Mouse (Mus musculus) kidney, adult 9 months (tissue): Measurements from ENCODE around the gene Poldip2.

ENCODE experiments used
- DNase-seq: peaks from one replicate; pipeline ENCODE4 v3.0.0; 2022

Gene Poldip2

DNA sequence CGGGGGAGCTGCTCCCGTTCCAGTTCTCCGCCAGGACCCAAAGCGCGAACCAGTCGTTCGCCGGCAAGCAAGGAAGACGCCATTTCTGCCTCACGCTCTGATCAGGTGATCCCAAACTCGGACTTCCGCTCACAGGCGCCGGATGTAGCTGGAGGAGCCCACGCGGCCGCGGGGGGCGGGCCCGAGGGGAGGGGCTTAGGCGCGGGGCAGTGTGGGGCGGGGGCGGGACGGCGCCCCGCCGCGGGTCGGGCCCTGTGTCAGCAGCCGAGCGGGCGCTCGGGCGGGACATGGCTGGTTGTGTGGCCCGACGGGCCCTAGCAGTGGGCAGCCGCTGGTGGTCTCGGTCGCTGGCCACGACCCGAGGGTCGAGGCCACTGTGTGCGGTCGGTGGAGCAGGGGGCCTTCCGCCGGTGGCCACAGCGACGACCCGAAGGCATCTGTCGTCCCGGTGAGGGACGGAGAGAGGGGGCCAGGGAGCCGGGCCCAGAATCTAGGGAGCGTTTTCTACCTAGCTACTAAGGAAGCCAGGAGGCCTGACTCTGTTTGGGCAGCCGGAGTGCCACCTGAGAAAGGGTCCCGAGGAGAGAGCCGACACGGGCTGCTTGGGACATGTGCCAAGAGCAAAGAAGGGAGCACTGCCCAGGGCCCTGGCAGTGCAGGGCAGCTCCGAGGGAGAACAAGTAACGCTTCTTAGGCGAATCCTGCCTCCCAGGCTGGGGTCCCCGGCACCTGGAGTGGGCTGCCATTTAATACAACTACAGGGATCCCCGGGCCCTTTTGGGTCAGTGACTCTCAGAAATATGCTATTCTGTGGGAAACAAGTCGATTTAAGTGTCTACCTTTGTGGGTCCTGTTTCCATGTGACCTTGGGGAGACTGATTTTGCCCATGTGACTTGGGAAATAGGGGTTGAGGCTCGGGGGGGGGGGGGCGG lies at the start of gene Poldip2, which contains the start of gene Tmem199:
Poldip2 (plus strand) TSS at position 169 of the 933 bp plus-strand sequence.
Tmem199 (minus strand) TSS at position 148 of the 933 bp plus-strand sequence.
- DNase-seq: peak; percentile 88

DNA sequence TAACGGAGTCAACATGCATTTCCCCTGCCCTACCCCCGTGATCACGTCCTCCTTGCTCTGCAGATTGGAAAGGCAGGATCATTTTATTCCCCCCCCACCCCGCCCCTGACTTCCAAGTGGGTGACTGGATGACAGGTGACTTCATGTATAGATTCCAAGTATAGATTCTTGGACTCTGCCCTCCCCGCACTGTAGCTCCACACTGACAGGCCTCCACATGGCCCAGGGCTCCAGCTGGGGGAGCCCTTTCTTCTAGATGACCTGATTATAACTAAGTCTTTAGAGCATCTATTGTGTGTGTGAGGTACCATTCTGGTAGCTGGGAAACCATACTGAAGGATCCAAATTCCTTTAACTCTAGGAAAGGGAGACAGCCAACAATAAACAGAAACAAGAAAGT lies 49.3 kb upstream of the Poldip2 start:
- no peak for DNase-seq

DNA sequence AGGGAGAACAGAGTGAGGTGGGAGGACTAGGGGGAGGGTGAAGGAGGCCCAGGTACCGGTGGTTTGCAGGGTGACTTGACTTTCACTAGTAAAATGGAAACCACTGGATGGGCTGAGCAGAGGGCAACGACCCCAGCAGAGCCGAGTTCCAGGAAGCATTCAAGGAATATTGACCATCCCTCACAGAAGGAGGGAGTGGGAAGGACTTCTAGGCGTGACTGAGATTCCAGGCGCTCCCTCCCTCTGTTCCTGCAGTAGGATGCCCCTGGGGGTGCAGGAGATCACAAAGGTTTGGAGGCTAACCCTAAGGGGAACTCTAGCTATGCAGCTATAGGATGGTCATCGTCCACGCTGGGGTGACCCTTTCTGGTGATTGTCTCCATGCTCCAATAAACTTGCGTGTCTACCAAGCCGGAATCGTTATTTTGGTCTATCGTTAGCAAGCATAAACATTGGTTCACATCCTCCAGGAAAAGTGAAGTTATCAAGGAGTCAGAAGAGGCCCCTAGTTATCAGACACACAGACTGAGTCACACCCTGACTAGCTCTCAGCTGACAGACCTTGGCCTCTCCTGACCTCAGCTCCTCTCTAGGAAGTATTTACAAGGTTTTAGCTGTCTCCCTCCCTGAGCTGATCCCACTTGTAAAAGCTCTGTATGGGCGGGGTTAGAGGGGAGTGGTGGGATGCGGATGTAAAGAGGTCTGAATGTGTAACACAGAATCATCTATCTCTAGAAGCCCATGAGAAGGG lies 48.5 kb upstream of the Poldip2 start:
- DNase-seq: no peak

DNA sequence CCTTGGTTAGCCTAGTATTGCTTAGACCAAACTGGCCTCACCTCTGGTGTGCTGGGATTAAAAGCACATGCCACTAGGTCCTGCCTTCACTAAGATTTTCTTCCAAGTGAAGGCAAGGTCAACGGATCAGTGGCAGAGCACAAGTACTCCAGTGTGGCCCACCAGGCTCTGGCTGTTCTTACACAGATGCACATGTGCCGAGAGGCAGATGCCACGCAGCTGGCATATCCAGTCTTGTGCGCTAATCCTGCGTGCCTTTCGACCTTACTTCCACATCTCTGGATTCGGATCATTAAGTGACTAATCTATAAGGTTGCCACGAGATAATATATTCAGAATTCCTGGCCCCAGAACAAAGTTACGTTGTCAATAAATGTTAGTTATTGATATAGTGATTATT lies 46.9 kb upstream of the Poldip2 start:
- DNase-seq: no peak

DNA sequence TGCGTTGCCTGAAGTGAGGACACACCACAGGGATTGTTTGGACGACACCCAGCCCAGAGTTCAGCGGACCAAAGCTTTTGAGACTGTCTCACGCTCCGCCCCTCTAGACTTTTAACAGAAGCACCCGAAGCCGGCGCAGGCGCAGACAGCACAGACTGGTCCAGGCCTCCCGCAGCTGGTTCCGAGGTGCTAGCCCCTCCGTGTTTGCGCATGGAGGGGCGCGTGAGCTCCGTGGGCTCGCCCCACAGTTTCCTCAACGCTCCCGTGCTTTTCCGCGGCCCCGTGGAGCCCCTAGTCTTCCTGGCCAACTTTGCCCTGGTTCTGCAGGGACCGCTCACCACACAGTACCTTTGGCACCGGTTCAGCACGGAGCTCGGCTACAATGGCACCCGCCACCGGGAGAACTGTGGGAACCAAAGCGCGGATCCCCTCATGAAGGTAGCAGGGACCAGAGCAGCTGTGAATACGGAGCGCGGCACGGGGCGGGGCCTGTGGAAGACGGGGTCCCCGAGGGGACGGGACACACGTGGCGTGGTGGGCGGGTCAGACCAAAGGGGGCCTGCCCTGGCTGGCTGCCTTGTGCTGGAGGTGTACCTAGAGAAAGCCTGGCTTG lies 46.3 kb upstream of the Poldip2 start, which contains the start of gene Slc46a1:
Slc46a1 (plus strand) TSS at position 130 of the 613 bp plus-strand sequence.
- peak; percentile 90 for DNase-seq

DNA sequence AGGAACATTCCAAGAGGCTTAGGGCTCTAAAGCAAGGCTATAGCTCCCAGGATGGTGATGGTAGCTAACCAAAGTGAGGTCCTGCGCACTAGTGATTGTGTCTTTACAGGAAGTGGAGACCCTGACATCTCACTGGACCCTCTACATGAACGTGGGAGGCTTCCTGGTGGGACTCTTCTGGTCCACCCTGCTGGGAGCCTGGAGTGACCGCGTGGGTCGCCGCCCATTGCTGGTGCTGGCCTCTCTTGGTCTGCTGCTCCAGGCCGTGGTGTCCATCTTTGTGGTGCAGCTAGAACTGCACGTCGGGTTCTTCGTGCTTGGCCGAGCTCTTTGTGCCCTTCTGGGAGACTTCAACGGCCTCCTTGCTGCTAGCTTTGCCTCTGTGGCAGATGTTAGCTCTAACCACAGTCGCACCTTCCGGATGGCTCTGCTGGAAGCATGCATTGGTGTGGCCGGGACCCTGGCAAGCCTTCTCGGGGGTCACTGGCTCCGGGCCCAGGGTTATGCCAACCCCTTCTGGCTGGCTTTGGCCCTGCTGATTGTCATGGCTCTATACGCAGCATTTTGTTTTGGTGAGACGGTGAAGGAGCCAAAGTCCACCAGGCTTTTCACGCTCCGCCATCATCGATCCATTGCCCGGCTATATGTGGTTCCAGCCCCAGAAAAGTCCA lies 45.6 kb upstream of the Poldip2 start:
- DNase-seq: no peak

DNA sequence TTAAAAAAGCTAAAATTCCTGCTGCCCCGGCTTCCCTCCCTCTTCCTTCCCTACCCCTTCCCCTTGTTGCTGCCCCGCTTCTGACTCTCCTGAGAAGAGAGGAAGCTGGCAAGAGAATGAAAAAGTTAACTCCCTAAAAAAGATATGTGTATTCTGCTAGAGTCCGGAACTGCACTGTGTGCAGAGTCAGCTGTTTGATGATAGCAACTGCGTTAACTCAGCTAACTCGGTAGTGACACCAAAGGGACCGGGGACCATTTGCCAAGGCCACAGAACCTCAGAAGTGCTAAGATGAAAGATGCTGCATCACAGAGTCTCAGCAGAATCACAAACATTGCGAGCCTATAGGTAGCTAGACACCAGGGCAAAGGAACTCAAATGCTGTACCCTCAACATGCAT lies 44.5 kb upstream of the Poldip2 start:
- DNase-seq: no peak

DNA sequence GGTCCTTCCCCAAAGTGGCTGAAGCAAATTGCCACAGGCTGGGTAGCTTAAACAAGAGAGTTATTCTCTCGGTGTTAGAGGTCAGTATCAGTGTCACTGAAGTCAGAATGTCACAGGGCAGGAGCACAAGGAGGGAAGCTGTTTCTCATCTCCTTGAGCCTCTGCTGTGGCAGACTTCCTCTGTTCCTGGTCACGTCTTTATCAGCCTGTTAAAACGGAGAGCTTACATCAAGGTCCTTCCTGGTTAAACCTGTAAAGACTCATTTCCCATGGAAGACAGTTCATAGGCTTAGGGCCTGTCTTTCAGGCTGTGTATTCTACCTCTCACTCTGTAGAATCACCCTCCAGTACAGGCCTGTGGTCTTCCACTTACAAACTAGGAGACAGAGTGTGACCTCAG lies 44.1 kb upstream of the Poldip2 start:
- DNase-seq: no peak

DNA sequence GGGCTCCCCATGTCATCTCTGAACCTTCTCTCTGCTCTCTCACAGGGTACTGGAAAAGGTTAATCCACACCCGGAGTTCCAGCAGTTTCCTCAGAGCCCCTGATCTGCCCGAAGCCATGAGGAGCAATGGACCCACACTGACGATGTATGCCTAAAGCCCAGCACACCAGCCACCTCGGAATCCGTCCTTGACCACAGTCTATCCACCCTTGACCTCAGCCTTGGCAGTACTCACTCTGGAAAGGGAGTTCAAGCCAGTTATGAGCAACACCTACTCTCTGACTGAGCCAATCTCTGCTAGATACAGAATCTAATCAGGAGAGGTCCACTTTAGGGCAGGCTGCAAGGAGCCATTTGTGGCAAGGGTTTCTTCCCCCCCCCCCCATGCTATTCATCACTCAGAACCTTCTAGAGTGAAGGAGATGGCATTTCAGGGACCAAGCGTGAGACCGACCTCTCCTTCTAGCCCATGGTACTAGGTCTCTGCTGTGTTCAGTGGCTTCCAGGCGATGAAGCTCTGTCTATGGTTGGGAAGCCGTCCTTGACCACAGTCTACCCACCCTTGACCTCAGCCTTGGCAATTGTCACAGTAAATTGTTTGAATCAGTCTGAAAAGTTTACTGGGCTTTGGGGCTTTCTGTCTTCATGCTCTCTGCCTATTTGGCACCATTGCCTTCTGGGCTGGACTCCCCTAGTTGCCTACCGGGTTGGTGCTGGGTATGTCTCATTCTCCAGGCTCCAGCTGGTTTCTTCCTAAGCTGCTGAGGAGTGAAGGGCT lies 40.5 kb upstream of the Poldip2 start:
- no peak for DNase-seq

DNA sequence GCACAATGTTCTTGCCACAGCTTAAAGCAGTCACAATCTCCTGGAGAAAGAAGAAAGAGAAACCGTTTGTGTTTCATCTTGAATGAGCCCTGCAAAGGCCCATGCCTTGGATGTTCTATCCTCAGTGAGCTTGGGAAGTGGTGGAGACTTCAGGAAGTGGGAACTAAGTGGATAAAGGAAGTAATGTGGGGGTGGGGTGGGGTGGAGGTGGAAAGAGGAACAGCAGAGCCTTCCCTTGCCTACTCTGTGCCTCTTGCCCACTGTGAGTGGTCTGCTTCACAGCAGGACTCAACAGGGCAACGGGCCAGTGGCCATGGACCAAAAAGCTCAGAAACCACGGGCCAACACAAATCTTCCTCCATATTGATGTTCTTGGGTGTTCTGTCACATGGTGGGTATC lies 36.7 kb upstream of the Poldip2 start:
- no peak for DNase-seq

DNA sequence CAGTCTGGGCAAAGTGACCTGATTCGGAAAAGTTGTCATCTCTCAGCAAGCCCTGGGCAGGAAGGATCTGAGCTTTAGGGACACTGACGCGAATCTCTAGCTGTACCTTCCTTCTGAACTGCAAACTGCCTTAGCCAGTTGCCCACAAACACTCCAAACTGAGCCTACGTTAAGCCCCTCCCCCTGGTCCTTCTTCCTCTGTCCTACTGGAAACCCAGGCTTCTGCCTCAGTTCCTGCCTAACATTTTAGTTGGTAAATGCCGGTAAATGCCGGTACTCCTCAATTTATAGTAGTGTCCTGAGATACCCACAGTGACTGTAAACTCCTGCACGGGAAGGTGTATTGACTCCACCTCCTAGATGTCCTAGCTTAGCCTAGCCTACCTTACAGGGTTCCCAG lies 28.4 kb upstream of the Poldip2 start:
- DNase-seq: no peak

DNA sequence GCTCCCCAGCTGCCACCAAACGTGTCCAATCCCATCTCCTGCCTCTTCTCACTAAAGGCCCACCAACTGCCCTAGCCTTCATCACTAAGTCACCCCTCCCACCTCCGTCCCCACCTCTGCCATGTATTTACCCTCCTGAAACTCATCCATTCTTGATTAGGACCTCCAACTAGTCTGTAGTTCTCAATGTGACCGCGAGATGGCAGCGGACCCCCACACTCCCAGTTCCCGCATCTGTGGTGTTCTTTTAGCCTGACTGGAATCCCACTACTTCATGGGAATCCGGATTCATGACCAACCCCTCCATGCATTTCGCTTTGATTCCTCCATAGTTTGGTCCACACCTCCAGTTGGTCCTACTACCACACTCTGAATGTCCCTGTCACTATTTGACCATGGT lies 23.8 kb upstream of the Poldip2 start:
- peak; percentile 75 for DNase-seq

DNA sequence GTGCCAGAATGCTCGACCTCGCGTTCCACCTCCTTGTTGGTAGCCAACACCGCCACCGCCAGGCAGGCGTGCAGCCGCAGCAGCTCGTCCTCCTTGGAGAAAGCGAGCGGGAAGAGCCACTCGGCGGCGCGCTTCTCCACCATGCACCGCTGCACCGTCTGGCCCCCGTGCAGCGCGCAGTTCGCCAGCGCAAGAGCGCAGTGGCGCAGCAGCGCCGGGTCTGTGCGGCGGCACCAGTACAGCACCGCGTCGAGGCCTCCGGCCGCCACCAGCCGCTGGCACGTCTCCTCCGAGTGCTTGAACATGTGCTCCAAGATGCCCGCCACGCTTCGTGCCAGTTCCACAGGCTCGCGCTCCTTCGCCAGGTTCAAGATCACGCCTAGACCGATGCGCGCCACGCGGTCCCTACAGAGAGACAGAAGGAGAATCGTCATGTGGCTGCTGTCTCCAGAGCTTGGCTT lies 21.2 kb upstream of the Poldip2 start:
- DNase-seq: no peak

DNA sequence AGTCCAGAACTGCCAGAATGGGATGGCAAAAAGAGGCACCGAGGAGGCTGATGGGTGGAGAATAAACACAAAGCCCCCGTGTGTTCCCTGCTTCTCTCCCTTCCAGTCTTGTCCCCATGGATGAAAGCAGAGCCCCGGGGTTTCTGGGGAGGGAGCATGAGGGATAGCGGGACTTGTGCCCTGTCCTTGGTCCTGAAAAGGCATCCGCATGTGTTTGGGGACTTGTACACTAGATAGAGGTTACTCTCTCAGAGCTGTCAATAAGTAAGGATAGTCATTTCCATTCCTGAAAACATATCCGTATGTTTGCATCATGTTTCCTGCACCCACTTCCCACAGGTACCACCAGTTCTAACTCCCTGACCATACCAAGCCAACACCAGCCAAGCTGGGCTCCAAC lies 16.1 kb upstream of the Poldip2 start:
- DNase-seq: no peak

DNA sequence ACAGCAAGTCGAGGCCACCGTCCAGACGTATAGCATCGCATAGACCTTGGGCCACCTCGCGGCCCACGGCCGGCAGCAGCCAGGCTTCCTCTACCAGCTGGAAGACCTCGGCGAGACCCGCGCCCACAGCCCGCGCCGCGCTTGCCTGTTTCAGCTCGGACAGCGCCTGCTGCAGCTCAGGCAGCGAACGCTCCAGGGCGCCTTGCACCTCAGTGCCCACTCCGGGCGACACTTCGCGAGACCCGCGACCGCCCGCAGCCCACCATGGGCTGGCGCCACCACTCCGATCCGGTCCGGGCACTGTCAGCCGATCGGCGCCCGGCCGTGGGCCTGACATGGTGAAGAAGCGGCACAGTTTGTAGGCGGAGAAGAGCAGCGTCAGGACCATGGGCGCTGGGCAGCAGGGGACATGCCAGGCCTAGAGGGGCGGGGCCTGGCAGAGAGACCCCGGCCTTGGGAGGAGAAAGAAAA lies 14.9 kb upstream of the Poldip2 start:
- DNase-seq: no peak

DNA sequence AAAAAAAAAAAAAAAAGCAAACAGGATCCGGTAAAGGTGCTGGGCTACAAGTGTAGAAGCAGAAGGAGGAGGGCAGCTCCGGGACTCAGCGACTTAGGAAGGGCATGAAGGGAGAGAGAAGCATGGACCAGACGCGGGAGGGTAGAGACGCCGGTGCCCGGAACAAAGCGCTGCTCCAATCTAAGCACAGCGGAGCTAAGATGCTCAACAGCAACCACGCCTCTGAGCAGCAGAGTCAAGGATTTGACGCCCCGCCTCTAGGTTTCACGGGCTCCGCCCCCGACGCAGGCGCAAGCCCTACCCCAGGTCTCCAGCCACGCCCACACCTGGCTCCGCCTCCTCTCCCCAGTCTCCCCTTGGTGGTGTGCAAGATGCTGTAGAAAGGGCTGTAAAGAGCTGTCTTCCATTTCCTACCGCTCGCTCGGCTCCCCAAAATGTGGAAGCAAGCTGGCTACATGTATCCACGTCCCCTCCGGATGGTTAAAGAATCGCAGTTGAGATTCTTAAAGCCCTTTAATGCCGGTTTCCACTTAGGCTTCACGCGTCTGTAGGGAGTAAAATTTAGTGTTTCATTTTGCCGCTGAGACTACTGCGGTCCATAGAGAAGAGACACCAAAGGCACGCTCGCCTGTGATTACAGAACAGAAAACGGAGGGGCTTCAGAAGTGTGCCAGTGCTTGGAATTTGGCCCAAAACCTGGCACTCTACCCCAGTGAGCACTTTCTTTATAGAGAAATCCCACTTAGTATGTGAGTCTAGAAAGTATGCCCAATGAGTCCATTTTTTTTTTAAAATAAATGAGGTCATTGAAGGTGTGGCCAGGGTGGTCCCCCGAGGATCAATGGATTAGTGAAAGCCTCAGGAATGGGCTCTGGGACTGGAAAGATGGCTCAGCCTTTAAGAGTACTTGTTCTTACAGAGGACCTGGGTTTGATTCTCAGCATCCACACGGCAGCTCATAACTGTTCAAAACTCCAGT lies 14.2 kb upstream of the Poldip2 start, which contains the start of gene Sarm1:
Sarm1 (minus strand) TSS at position 211 of the 979 bp plus-strand sequence.
- DNase-seq: peak; percentile 94

DNA sequence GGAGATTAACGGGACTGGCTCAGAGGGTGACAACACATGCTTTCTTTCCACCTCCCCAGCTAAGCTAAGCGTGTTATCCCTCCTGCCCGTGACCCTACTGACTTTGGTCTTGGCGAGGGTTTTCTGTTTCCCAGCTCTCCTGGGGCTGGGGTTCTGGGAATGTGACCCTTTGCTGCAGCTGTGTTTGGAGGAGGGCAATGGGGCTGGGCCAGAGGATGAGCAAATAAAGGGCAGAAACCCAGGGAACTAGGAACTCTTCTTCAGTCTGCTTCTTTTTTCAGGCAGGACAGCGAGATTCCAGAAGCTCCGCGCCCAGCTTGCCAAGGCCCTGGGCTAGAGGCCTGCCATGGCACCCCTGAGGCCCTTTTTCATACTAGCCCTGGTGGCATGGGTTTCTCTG lies 13.0 kb upstream of the Poldip2 start, which contains the start of gene Vtn:
Vtn (plus strand) TSS at position 88 of the 400 bp plus-strand sequence.
- no peak for DNase-seq

DNA sequence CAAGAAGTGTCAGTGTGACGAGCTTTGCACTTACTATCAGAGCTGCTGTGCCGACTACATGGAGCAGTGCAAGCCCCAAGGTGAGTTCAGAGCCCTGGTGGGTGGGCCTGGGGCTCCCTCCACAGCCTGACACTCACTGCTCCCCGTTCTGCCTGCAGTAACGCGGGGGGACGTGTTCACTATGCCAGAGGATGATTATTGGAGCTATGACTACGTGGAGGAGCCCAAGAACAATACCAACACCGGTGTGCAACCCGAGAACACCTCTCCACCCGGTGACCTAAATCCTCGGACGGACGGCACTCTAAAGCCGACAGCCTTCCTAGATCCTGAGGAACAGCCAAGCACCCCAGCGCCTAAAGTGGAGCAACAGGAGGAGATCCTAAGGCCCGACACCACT lies 12.4 kb upstream of the Poldip2 start:
- no peak for DNase-seq

DNA sequence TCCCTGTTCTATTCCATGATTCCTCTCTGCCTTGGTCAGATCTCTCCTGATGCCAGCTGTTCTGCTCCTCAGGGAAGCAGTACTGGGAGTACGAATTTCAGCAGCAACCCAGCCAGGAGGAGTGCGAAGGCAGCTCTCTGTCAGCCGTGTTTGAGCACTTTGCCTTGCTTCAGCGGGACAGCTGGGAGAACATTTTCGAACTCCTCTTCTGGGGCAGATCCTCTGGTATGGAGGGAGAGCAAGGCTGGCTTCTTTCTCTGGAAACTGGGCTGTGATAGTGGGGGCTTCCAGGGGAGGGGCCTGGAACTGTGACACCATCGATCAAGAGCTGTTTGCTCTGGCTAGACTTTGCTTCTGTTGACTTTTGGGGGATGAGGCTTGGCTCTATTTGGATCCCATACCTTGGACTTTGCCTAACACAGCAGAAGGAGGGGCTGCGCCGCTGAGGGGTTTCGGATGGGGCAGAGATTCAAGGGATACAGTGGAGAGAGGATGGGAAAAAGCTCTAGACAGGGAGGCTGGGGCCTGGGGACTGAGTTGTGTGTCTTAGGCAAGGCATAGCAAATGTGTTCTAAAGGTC lies 11.3 kb upstream of the Poldip2 start:
- DNase-seq: no peak

DNA sequence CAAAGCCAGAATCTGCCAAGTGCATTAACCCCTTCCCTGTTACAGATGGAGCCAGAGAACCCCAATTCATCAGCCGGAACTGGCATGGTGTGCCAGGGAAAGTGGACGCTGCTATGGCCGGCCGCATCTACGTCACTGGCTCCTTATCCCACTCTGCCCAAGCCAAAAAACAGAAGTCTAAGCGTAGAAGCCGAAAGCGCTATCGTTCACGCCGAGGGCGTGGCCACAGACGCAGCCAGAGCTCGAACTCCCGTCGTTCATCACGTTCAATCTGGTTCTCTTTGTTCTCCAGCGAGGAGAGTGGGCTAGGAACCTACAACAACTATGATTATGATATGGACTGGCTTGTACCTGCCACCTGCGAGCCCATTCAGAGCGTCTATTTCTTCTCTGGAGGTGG lies 10.5 kb upstream of the Poldip2 start:
- DNase-seq: no peak
